Mouse (Mus musculus) splenic B cell, adult 2 months (primary cell): Measurements from ENCODE around the gene Sox15.

Experiments used
- DNase-seq: peaks from one replicate; pipeline ENCODE4 v3.0.0-alpha.2; 2011; ENCODE audit warnings: low read depth, low spot score
- H3K27me3 ChIP-seq: 2 replicates; pipeline ENCODE4 v1.6.1; 2012; ENCODE audit warnings: mild to moderate bottlenecking, low read length, moderate library complexity, mixed read lengths; ENCODE audit not compliant: control insufficient read depth, poor library complexity, insufficient read depth, severe bottlenecking
- H3K36me3 ChIP-seq: 2 replicates; pipeline ENCODE4 v1.6.1; 2012; ENCODE audit warnings: mild to moderate bottlenecking, low read length, moderate library complexity, mixed read lengths; ENCODE audit not compliant: control insufficient read depth, poor library complexity, insufficient read depth, severe bottlenecking

Sox15 gene

DNA sequence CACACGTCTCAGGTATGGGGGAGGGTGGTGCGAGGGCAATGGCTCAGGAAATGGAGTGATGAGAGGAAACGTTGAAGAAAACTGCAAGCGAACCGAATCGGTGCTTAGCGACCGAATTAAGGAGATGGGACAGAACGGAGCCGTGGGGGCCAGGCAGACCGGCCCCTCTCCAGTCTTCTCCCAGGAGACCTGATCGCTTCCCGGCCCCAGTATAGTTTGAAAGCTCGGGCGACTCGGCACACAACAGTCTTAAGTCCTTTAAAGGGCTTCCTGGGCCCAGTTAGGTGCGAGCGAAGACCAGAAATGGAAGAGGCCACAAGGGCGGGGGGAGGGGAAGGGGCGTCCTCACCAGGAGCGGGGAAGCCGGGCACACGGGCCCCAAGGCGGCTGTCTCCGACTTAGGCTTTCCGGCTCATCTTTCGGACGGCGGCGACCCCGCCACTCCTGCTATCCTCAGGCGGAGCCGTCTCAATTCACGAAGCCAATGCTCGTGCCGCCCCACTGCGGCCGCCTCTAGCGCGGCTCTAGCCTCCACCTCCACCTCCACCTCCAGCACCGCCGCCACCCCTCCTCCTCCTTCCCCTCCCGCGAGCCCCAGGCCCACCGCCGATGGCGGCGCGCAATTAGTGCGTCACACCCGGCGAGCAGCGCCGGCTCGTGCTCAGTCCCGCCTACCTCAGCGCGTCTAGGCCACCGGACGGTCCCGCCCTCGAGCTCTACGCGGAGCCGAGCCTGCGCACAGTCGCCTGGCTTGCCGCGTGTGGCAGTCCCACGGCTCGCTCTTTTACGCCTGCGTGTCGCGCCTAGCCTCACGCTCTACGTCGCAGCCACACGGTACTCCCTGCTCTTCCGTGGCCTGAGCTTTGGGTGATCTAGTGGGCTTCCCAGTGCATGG is 26.4 kb downstream of the Sox15 start, which contains the start of gene Senp3:
Gene Senp3 (minus strand): TSS at position 771 of the 895 bp plus-strand sequence.
- peaks cover 4% of the 10 kb centered on the region; the same call in 1 of the 2 replicates for H3K36me3 ChIP-seq

GRCm38 (mm10) chr11:69682209-69682839 is 27.2 kb downstream of the Sox15 start:
- Histone ChIP-seq H3K36me3 (peaks cover 2% of the 10 kb centered on the region; the same call in 1 of the 2 replicates), H3K27me3 (no peaks in the 10 kb centered on the region)
- DNase-seq, result no peak

More for the DNA sequence above, 26.4 kb downstream of the Sox15 start, which contains the start of gene Senp3:
- no peaks in the 10 kb centered on the region for H3K27me3 ChIP-seq
- peak; percentile 97 for DNase-seq

DNA sequence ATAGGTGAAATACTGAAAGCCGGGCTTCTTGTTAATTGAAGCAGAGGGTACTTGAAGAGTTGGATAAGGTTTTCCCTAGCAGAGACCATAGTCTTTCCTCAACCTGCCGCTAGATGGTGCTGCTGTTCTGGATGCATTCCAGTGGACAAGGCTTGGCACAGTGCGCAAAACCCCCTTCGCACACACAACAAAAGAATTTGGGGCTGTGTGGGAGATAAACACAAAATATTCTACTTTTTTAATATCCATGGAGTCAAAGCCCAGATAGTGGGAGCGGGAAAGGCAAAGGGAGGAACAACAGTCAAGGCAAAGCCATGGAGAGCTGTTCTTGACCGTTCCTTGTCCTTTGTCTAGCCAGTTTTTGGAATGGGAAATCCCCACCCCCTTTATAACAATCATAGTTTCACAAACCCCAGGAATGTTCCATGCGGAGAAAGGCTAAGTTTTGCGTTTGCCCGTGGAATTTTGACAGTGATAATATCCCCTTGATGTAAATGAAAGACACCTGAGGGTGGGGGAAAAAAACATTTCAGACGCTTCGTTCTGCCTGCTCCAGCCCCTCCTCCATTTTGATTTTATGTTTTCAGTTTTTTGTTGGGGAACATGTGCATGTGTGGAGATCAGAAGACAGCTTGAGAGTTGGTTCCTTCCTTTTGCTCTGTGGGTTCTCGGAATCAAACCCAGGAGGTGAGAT is 27.9 kb downstream of the Sox15 start:
- H3K27me3 ChIP-seq, result no peaks in the 10 kb centered on the region
- peak; percentile 92 for DNase-seq
- H3K36me3 ChIP-seq, result peaks cover 2% of the 10 kb centered on the region; the same call in 1 of the 2 replicates

GRCm38 (mm10) chr11:69683576-69683975 is 28.5 kb downstream of the Sox15 start:
- DNase-seq, result no peak
- Histone ChIP-seq H3K36me3 (no peaks in the 10 kb centered on the region; the same call in 1 of the 2 replicates), H3K27me3 (no peaks in the 10 kb centered on the region)

- H3K27me3 ChIP-seq, result no peaks in the 10 kb centered on the region
- H3K36me3 ChIP-seq, result no peaks in the 10 kb centered on the region; the same call in 1 of the 2 replicates
- DNase-seq, result no peak
Observed at GRCm38 (mm10) chr11:69684128-69684745, 29.1 kb downstream of the Sox15 start.

DNA sequence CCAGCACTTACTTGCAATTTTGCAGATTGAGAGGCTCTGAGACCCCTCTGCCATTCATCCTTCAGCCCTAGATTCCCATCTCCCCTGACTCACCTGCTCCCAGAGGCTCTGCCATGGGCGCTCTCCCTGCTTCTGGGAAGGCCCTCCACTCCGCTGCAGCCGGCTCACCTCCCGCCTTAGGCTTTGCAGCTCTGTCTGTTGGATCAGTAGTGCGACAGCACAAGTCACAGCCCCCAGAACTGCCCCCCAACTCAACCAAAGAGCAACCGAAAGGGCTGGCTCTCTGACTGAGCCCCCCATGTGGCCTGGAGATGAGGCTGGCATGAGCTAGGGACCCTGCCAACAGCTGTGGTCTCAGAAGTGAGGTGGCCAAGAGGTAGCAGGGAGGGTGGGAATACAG is 29.8 kb downstream of the Sox15 start:
- Histone ChIP-seq H3K27me3 (no peaks in the 10 kb centered on the region), H3K36me3 (no peaks in the 10 kb centered on the region; the same call in 1 of the 2 replicates)
- no peak for DNase-seq

DNA sequence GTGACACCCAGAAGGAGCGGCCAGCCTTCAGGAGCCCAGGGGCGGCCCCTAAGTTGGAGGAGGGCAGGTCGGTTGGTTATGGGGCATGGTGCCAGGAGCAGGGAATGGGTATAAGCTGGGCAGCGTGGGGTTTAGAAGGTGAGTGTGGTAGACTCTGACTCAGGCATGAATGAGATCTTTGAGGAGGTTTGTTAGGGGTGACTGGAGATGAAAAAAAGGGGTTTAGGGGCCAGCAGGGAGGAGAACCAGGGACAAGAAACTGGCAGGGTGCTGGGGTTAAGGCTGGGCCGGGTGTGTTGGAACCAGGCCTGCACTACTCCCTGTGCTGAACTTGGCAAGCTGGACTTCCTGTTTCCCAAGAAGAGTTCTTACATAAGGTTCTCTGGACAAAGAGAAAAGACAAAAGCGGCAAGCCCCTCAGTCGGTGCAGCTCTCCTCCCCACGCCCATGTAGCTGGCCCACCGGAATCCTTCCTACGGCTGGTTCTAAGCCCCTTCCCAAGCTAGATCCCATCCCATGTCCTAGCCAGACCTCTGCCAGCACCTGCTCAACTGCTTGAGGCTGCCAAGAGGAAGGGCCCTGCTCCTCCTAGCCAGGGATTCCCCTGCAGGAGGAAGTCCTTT is 30.5 kb downstream of the Sox15 start, which contains the start of gene Tnfsf13:
Gene Tnfsf13 (minus strand): TSS at position 259 of the 623 bp plus-strand sequence.
- no peak for DNase-seq
- no peaks in the 10 kb centered on the region for H3K27me3 ChIP-seq
- H3K36me3 ChIP-seq, result no peaks in the 10 kb centered on the region

DNA sequence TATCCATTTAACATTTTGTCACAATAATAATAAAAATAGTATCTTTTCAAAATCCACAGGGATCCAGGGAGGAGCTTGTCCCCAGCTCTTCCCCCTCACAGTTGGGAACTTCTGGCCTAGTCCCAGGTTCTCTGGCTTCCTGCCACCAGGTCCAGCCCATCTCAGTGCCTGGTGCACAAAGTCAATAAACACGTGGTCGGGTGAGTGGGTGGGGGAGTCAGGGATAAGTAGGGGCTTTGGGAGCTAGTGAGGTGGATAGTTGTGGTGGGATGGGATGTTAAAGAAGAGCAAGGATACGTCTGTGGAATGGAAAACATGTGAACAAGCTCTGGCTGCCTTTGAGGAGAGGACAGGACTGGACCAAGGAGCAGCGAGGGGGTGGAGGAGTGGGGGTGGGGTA is 31.3 kb downstream of the Sox15 start:
- no peaks in the 10 kb centered on the region for H3K36me3 ChIP-seq
- H3K27me3 ChIP-seq, result no peaks in the 10 kb centered on the region
- DNase-seq, result no peak

DNA sequence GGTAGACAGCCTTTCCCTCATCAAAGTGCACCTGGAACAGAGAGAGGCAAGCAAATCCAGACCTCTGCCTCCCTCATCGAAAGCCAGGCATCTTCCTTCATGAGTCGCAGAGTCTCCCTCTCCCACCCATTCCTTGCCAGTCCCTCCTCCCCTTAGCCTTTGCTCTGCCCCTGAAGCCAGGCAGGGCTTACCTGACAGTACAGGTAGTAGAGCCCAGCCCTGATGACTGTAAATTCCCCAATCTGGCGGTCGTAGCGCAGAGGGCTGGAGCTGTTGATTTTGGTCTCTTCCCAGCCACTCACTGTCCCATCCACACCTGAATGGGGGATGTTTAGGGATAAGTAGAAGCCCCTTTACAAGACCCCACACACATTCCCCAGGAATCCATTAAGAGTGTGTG is 31.9 kb downstream of the Sox15 start:
- Histone ChIP-seq H3K36me3 (no peaks in the 10 kb centered on the region), H3K27me3 (no peaks in the 10 kb centered on the region)
- DNase-seq, result no peak

GRCm38 (mm10) chr11:69689891-69690290 is 34.8 kb downstream of the Sox15 start:
- no peaks in the 10 kb centered on the region for H3K27me3 ChIP-seq
- DNase-seq, result no peak
- H3K36me3 ChIP-seq, result no peaks in the 10 kb centered on the region

DNA sequence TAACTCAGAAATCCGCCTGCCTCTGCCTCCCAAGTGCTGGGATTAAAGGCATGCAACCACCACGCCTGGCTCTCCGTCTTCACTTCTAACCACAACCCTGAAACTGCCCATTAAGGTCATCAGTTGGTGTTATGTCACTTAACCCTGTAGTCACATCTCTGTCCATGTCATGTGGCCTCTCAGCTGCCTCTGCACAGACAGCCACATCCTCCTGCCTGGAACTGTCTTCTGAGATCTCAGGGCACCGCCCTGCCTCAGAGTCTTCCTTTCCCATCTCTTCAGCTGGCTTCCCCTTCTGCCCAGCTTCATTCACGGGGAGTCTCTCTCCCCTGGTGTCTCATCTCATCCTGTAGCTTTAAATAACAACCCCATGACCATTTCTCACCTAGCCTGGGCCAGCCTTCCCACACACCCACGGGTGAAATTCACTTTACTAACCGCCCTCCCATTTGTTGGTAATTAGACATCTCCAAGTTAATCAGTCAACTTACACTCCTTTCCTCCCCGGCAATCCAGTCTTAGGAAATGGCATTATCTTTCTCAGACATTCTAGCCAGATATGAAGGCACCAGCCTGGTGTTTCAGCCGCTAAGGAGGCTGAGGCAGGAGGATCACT is 37.2 kb downstream of the Sox15 start:
- no peaks in the 10 kb centered on the region for H3K27me3 ChIP-seq
- H3K36me3 ChIP-seq, result no peaks in the 10 kb centered on the region
- DNase-seq, result no peak

DNA sequence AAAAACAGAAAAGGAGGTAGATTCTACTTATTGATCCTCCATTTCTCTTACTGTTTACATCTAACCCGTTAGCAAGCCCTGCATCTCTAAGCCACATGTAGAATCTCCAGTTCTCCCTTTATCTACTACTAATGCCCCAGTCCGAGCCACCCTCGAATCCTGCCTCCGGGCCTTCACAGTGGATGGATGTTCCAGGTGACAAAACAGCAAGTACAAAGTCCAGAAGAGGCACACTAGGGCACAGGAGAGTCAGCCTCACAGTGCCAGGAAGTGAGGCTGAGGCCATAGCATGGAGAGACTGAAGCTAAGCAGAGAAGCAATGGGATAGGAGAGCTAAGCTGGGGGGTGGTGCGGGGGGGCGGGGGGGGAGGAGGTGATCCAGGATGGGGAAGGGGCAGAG is 37.7 kb downstream of the Sox15 start:
- no peak for DNase-seq
- no peaks in the 10 kb centered on the region for H3K36me3 ChIP-seq
- H3K27me3 ChIP-seq, result no peaks in the 10 kb centered on the region

DNA sequence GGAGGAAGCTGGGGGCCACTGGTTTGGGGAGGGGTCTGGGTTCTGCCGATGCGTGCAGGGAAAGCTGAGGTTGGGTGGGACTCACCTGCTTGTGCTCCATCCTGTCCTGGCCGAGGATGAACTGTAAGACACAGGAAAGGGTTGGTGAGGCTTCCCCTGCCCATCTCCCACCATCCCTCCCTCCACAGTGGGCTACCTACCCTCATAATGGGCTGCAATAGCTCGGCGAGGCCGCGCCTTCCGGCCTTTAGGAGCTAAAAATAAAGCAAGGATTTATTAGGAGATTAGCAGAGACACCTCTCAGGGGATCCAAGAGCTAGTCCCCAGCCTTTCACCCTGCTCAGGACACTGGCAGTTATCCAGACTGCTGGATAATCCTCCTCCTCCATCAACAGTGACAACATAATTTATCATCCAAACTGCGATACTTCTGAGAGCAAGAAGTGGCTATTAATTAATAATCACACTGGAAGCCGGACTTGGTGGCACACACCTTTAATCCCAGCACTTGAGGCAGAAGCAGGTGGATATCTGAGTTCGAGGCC is 38.4 kb downstream of the Sox15 start:
- Histone ChIP-seq H3K27me3 (no peaks in the 10 kb centered on the region), H3K36me3 (no peaks in the 10 kb centered on the region)
- no peak for DNase-seq
